Mouse (Mus musculus): ENCODE measurements around the gene A4galt. TPM values are rescaled to one million over a fixed set of nuclear protein-coding genes. Genes with fewer than 3 reads are reported as not detected.

The A4galt gene
- total RNA-seq, 1 experiment = 22.7 TPM

- TF ChIP-seq MAFK (IDR thresholded peaks at IDR 0.05; ENCODE audit: insufficient read depth, low read depth, low read length) (no peak), ZC3H11A (IDR thresholded peaks at IDR 0.05; ENCODE audit: borderline replicate concordance, low read depth, low read length) (no peak), ZNF384 (IDR thresholded peaks at IDR 0.05; ENCODE audit: low read depth, low read length) (no peak), CHD2 (IDR thresholded peaks at IDR 0.05; ENCODE audit: low read depth, low read length) (no peak), HCFC1 (IDR thresholded peaks at IDR 0.05; ENCODE audit: borderline replicate concordance, insufficient read depth, low read length) (no peak)
- Histone ChIP-seq H3K9me3 (ENCODE audit: control insufficient read depth, insufficient read depth, low read depth, low read length) (no peaks in the 10 kb centered on the region), H3K4me1 (ENCODE audit: control insufficient read depth in 2 of 2, insufficient read depth in 2 of 2, low read length in 2 of 2, poor library complexity in 1 of 2) (peaks cover 0 to 8% of the 10 kb centered on the region in 2 experiments; a peak in 1 of 4 replicates), H3K9ac (ENCODE audit: insufficient read depth, low read depth, low read length, poor library complexity, severe bottlenecking) (no peak overlapping the region), H3K4me3 (ENCODE audit: insufficient read depth in 1 of 2, low read depth in 1 of 2, low read length in 2 of 2, poor library complexity in 1 of 2, severe bottlenecking in 1 of 2) (no peak overlapping the region), H3K36me3 (ENCODE audit: control insufficient read depth, insufficient read depth, low read length, poor library complexity, severe bottlenecking) (no peaks in the 10 kb centered on the region), H3K27ac (ENCODE audit: insufficient read depth, low read depth, low read length, poor library complexity, severe bottlenecking) (no peak overlapping the region)
- in situ Hi-C loops (cut with MboI; ENCODE audit: low sequenced_read_pairs in 2 of 2, unreplicated experiment in 2 of 2) = no loop called here
- no peak for DNase-seq (ENCODE audit: low read depth, low spot score)
Observed at GRCm38 (mm10) chr15:83298313-83298712, 46.7 kb upstream of the A4galt start.

DNA sequence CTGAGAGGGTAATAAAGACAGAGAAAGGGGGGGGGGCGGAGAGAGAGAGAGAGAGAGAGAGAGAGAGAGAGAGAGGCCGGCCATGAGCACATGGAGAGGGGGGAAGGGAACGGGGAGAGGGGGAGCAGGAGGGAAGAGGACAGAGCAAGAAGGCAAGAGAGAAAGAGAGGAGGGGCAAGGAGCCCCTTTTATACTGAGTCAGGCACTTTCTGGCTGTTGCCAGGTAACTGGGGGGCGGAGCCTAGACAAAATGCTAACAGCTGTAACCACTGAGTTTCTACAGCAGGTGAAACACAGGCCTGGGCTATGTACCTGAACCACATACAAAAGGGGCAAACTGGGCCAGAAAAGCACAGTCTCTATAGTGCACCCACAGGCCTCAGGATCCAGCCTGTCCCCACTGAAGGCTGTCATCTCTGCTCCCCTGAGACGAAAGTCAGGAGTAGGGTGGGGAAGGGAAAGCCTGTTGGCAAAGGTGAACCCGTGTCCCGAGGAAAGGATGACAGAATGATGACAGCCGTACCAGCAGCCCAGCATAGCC lies 45.3 kb upstream of the A4galt start:
- no peaks in the 10 kb centered on the region for H3K9me3 ChIP-seq (ENCODE audit: control insufficient read depth, insufficient read depth, low read depth, low read length)
- peaks cover 0 to 8% of the 10 kb centered on the region in 2 experiments; a peak in 1 of 4 replicates for H3K4me1 ChIP-seq (ENCODE audit: control insufficient read depth in 2 of 2, insufficient read depth in 2 of 2, low read length in 2 of 2, poor library complexity in 1 of 2)
- H3K27ac ChIP-seq (ENCODE audit: insufficient read depth, low read depth, low read length, poor library complexity, severe bottlenecking) = no peak overlapping the region
- no peak overlapping the region for H3K4me3 ChIP-seq (ENCODE audit: insufficient read depth in 1 of 2, low read depth in 1 of 2, low read length in 2 of 2, poor library complexity in 1 of 2, severe bottlenecking in 1 of 2)
- TF ChIP-seq MAFK (IDR thresholded peaks at IDR 0.05; ENCODE audit: insufficient read depth, low read depth, low read length) (peak; percentile 64), ZNF384 (IDR thresholded peaks at IDR 0.05; ENCODE audit: low read depth, low read length) (no peak)
- H3K36me3 ChIP-seq (ENCODE audit: control insufficient read depth, insufficient read depth, low read length, poor library complexity, severe bottlenecking) = no peaks in the 10 kb centered on the region
- H3K9ac ChIP-seq (ENCODE audit: insufficient read depth, low read depth, low read length, poor library complexity, severe bottlenecking) = no peak overlapping the region
- in situ Hi-C loops (cut with MboI; ENCODE audit: low sequenced_read_pairs in 2 of 2, unreplicated experiment in 2 of 2) = no loop called here
- no peak for DNase-seq (ENCODE audit: low read depth, low spot score)

GRCm38 (mm10) chr15:83296050-83296449 lies 44.5 kb upstream of the A4galt start:
- no peaks in the 10 kb centered on the region for H3K9me3 ChIP-seq (ENCODE audit: control insufficient read depth, insufficient read depth, low read depth, low read length)

DNA sequence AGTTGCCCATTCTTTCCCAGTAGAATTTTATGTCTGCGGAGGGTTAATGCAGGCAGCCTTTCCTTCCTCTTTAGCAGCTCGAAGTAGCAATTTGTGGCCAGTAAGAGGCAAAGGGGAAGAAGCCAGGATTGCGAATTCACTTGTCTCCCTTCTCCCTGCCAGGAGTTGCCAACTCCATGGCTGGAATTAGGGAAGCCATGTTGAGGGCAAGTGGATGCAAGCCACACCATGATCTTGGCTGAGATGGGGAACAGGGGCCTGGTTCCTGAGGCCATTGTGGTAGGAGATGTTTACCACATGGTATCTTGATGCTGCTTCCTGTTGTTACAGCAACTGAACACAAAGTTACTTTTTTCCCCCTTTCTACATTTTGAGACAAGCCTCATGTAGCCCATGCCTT lies 43.4 kb upstream of the A4galt start:
- peaks cover 0 to 6% of the 10 kb centered on the region in 2 experiments; a peak in 1 of 4 replicates for H3K4me1 ChIP-seq (ENCODE audit: control insufficient read depth in 2 of 2, insufficient read depth in 2 of 2, low read length in 2 of 2, poor library complexity in 1 of 2)
- DNase-seq (ENCODE audit: low read depth, low spot score) = no peak
- no peak overlapping the region for H3K9ac ChIP-seq (ENCODE audit: insufficient read depth, low read depth, low read length, poor library complexity, severe bottlenecking)
- no peak overlapping the region for H3K27ac ChIP-seq (ENCODE audit: insufficient read depth, low read depth, low read length, poor library complexity, severe bottlenecking)
- TF ChIP-seq ZNF384 (IDR thresholded peaks at IDR 0.05; ENCODE audit: low read depth, low read length) = no peak
- TF ChIP-seq CHD2 (IDR thresholded peaks at IDR 0.05; ENCODE audit: low read depth, low read length) = no peak
- no peak for TF ChIP-seq MAFK (IDR thresholded peaks at IDR 0.05; ENCODE audit: insufficient read depth, low read depth, low read length)
- TF ChIP-seq ZC3H11A (IDR thresholded peaks at IDR 0.05; ENCODE audit: borderline replicate concordance, low read depth, low read length) = no peak
- TF ChIP-seq HCFC1 (IDR thresholded peaks at IDR 0.05; ENCODE audit: borderline replicate concordance, insufficient read depth, low read length) = no peak
- H3K4me3 ChIP-seq (ENCODE audit: insufficient read depth in 1 of 2, low read depth in 1 of 2, low read length in 2 of 2, poor library complexity in 1 of 2, severe bottlenecking in 1 of 2) = no peak overlapping the region
- in situ Hi-C loops (cut with MboI; ENCODE audit: low sequenced_read_pairs in 2 of 2, unreplicated experiment in 2 of 2) = no loop called here
- no peaks in the 10 kb centered on the region for H3K36me3 ChIP-seq (ENCODE audit: control insufficient read depth, insufficient read depth, low read length, poor library complexity, severe bottlenecking)
- H3K9me3 ChIP-seq (ENCODE audit: control insufficient read depth, insufficient read depth, low read depth, low read length) = no peaks in the 10 kb centered on the region

More at GRCm38 (mm10) chr15:83296050-83296449, 44.5 kb upstream of the A4galt start:
- Histone ChIP-seq H3K27ac (ENCODE audit: insufficient read depth, low read depth, low read length, poor library complexity, severe bottlenecking) (no peak overlapping the region), H3K4me3 (ENCODE audit: insufficient read depth in 1 of 2, low read depth in 1 of 2, low read length in 2 of 2, poor library complexity in 1 of 2, severe bottlenecking in 1 of 2) (no peak overlapping the region), H3K9ac (ENCODE audit: insufficient read depth, low read depth, low read length, poor library complexity, severe bottlenecking) (no peak overlapping the region), H3K36me3 (ENCODE audit: control insufficient read depth, insufficient read depth, low read length, poor library complexity, severe bottlenecking) (no peaks in the 10 kb centered on the region), H3K4me1 (ENCODE audit: control insufficient read depth in 2 of 2, insufficient read depth in 2 of 2, low read length in 2 of 2, poor library complexity in 1 of 2) (peaks cover 0 to 8% of the 10 kb centered on the region in 2 experiments; a peak in 1 of 4 replicates)
- in situ Hi-C loops (cut with MboI; ENCODE audit: low sequenced_read_pairs in 2 of 2, unreplicated experiment in 2 of 2) = no loop called here
- TF ChIP-seq CHD2 (IDR thresholded peaks at IDR 0.05; ENCODE audit: low read depth, low read length) (no peak), MAFK (IDR thresholded peaks at IDR 0.05; ENCODE audit: insufficient read depth, low read depth, low read length) (no peak), ZC3H11A (IDR thresholded peaks at IDR 0.05; ENCODE audit: borderline replicate concordance, low read depth, low read length) (no peak), ZNF384 (IDR thresholded peaks at IDR 0.05; ENCODE audit: low read depth, low read length) (no peak), HCFC1 (IDR thresholded peaks at IDR 0.05; ENCODE audit: borderline replicate concordance, insufficient read depth, low read length) (no peak)
- DNase-seq (ENCODE audit: low read depth, low spot score) = no peak

All from ES-E14 (cell line).